Mouse (Mus musculus): ENCODE data around the gene Kansl3.
A peak's percentile ranks its signal among the peaks of the same experiment; 100 is the strongest.

Gene Kansl3

GRCm38 (mm10) chr1:36368969-36369645, at the start of gene Kansl3:
TSS of gene Kansl3 (minus strand) at chr1:36369181.
- DNase-seq (ENCODE audit: low read depth, low spot score): peak; percentile 96

GRCm38 (mm10) chr1:36404531-36404930, 35.5 kb upstream of the Kansl3 start:
- DNase-seq (ENCODE audit: low read depth, low spot score): no peak

GRCm38 (mm10) chr1:36401509-36401908, 32.5 kb upstream of the Kansl3 start:
- no peak for DNase-seq (ENCODE audit: low read depth, low spot score)

GRCm38 (mm10) chr1:36397041-36397440, 28.1 kb upstream of the Kansl3 start:
- no peak for DNase-seq (ENCODE audit: low read depth, low spot score)

GRCm38 (mm10) chr1:36379582-36379981, 10.6 kb upstream of the Kansl3 start:
- no peak for DNase-seq (ENCODE audit: low read depth, low spot score)

GRCm38 (mm10) chr1:36378880-36379279, 9.9 kb upstream of the Kansl3 start:
- DNase-seq (ENCODE audit: low read depth, low spot score): no peak

- no peak for DNase-seq (ENCODE audit: low read depth, low spot score)
Observed at GRCm38 (mm10) chr1:36371934-36372845, 3.2 kb upstream of the Kansl3 start, which contains the start of gene Fer1l5. TSS of gene Fer1l5 (plus strand) at chr1:36372291.

GRCm38 (mm10) chr1:36370918-36371317, 1.9 kb upstream of the Kansl3 start:
- no peak for DNase-seq (ENCODE audit: low read depth, low spot score)

- peak; percentile 40 for DNase-seq (ENCODE audit: low read depth, low spot score)
Observed at GRCm38 (mm10) chr1:36368112-36368968, 641 bp downstream of the Kansl3 start.

- DNase-seq (ENCODE audit: low read depth, low spot score): peak; percentile 46
Observed at GRCm38 (mm10) chr1:36367698-36368097, 1.3 kb downstream of the Kansl3 start.

- DNase-seq (ENCODE audit: low read depth, low spot score): no peak
Observed at GRCm38 (mm10) chr1:36356955-36357695, 11.9 kb downstream of the Kansl3 start.

- DNase-seq (ENCODE audit: low read depth, low spot score): no peak
Observed at GRCm38 (mm10) chr1:36352351-36352750, 16.6 kb downstream of the Kansl3 start.

GRCm38 (mm10) chr1:36342547-36342946, 26.4 kb downstream of the Kansl3 start:
- no peak for DNase-seq (ENCODE audit: low read depth, low spot score)

- DNase-seq (ENCODE audit: low read depth, low spot score): no peak
Observed at GRCm38 (mm10) chr1:36332955-36333887, 35.8 kb downstream of the Kansl3 start.

- DNase-seq (ENCODE audit: low read depth, low spot score): no peak
Observed at GRCm38 (mm10) chr1:36331743-36332142, 37.2 kb downstream of the Kansl3 start.

- DNase-seq (ENCODE audit: low read depth, low spot score): no peak
Observed at GRCm38 (mm10) chr1:36326815-36327214, 42.2 kb downstream of the Kansl3 start.

GRCm38 (mm10) chr1:36325900-36326321, 43.1 kb downstream of the Kansl3 start:
- no peak for DNase-seq (ENCODE audit: low read depth, low spot score)

GRCm38 (mm10) chr1:36323746-36324448, 45.1 kb downstream of the Kansl3 start:
- peak; percentile 87 for DNase-seq (ENCODE audit: low read depth, low spot score)

- no peak for DNase-seq (ENCODE audit: low read depth, low spot score)
Observed at GRCm38 (mm10) chr1:36323076-36323475, 45.9 kb downstream of the Kansl3 start.

Measured in ES-CJ7 (cell line).